Mouse (Mus musculus) mouse trophoblast stem cell (cell line): ENCODE data around the gene Prr9.

Source experiments
- in situ Hi-C, 2 experiments: fragments of 300-500 bp; cut with MseI, MboI; formaldehyde crosslinking; loops; 2 replicates in 1 of 2; 3 replicates in 1 of 2; pipeline ENCODE4 v1.15.1; 2025

Prr9 gene

DNA sequence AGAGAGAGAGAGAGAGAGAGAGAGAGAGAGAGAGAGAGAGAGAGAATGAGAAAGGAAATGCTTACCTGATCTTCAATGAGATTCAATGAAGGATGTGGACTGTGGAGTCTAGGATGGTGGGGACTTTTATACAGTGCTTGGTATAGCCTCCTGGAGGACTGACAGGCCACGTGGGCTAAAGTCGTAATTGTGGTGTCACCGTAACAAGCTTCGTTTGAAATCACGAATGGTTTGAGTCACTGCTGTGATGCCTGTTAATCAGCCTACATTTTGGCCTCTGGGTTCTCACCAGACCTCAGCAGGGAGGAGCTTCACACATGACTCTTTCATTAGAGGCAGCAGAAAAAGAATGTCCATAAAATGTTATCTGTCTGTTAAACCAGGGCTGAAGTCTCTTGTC is at the start of gene Prr9:
Gene Prr9, minus strand, starts transcription at position 101 of the 400 bp plus-strand sequence.
- in situ Hi-C loops: no loop called here

DNA sequence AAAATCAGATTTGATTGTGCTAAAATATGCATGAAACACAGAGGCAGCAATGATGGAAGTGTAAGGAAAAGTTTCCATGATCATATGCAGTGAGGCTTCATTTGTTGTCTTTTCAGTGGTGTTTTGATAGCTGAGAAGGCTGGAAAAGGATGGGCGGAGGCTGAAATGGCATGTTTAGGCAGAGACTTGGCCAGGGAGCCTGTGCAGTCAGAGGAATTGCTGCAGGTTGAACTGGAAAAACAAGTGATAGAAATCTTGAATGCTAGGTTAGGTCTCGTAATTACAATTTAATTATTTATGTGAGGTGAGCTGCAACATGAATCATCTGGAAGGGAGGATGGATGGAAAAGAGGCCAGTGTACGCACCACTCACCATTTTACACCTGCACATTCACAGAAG is 46.1 kb upstream of the Prr9 start:
- in situ Hi-C loops: loop anchor here (25.0 kb wide), 2 partner anchors 142 to 167 kb away; partner anchors contain the start of genes Sprr2b (in 1 of the 2) and Sprr2d (in 1 of the 2)

DNA sequence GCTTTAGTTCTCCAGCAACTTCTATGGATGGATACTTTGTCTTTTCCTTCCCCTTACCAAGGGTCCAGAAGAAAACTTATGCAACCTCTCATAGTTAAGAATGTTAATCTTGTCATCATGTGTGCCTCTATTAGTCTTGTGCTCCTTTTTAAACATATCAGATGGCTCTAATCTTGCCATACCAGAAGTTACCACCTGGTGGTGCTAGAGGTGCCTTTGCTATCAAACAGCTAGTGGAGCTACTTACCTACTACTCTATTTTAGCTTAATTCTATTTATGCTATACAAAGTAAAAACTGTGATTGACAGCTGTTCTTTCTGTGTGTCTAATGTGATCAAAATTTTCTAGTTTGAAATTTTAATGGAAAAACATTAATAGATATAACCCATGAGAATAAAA is 29.6 kb upstream of the Prr9 start:
- in situ Hi-C loops: loop anchor here (5.0 to 25.0 kb wide), 3 partner anchors 159 to 359 kb away; partner anchors contain the start of genes Sprr2b (in 1 of the 2) and Sprr2d (in 1 of the 2)

DNA sequence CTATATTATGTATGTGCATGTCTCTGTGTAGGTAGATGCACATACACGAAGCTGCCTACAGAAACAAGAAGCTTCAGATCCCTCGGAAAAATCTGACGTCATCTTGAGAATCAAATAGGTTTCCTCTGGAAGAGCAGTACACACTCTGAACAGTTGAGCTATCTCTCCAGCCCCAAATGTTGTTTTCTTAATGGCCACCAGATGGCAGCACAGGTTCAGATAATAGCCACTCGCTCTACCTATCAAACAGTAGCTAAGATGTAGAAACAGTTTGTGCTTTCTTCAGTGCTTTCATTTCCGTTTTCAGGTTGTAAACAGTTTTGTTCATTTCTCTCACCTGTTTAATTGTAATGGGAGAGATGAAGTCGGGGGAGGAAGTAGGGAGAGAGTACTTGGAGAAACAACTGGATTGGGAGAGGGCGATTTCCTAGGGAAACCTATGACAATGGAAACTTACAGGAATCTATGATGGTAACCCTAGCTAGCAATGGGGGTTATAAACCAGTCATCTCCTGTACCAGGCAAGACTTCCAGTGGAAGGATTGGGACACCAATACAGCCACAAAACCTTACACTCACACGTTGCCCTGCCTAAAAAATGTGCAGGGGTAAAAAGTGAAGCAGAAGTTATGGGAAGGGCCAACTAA is 27.0 kb upstream of the Prr9 start:
- in situ Hi-C loops: loop anchor here (5.0 to 25.0 kb wide), 3 partner anchors 162 to 362 kb away; partner anchors contain the start of genes Sprr2b (in 1 of the 2) and Sprr2d (in 1 of the 2)

- in situ Hi-C loops: loop anchor here in 1 of 2 experiments (25.0 kb wide), 1 partner anchor 614 kb away; the partner anchor contains the start of genes Lce1g and Lce1h
These were observed 24.2 kb upstream of the Prr9 start for GRCm38 (mm10) chr3:92147913-92148312.

DNA sequence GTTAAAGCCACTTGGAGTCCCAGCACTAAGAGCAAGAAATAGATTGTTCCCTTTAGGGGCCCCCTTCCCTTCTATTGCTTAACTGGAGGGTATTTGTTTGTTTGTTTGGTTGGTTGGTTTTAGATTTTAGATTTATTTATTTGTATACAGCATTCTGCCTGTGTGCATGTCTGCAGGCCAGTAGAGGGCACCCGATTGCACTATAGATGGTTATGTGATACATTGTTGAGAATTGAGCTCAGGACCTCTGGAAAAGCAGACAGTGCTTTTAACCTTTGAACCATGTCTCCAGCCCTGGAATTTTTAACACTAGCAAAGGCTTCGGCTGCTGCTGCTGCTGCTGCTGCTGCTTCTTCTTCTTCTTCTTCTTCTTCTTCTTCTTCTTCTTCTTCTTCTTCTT is 23.7 kb upstream of the Prr9 start:
- in situ Hi-C loops: loop anchor here in 1 of 2 experiments (25.0 kb wide), 1 partner anchor 615 kb away; the partner anchor contains the start of genes Lce1g and Lce1h

DNA sequence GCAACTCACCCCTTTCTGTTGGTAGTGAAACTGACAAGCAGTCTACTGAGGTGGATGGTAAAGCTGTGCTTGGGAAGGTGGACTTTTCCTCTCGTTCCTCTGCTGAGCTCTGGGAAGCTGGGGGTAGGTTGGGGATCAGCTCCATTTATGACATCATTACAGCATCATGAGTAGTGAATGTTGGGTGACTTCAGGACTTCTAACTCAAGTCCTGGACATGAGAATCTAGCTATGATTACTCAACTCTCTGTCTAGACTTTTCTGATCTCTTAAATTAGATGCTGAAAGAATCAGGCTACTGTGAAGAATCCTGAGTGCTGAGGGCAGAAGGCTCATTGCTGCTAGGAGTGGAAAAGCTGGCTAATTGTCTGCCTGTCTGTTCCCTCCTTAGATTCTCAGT is 18.9 kb upstream of the Prr9 start, which contains the start of gene Lelp1:
Gene Lelp1, minus strand, starts transcription at position 101 of the 400 bp plus-strand sequence.
- in situ Hi-C loops: loop anchor here in 1 of 2 experiments (25.0 kb wide), 1 partner anchor 620 kb away; the partner anchor contains the start of genes Lce1g and Lce1h

- in situ Hi-C loops: no loop called here
These were observed 2.8 kb downstream of the Prr9 start for GRCm38 (mm10) chr3:92120902-92121301.

DNA sequence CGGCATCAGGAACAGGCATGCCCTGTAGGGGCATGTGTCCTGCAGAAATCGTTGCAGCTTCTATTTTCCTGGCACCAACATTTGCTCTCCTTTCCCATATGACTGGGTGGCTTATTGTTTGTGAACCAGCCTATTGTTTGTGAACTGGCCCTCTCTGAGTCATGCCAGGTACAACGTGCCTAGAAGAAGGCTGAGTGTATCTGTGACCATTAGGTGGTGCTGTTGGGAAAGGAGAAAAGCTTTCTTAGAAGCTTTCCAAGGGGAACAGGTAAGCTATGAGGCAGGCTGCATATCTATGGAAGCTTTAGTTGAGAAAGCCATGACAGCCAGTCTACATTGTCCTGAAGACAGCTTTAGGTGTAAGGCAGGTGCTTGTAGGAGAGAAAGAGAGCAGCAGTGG is 5.8 kb downstream of the Prr9 start:
- in situ Hi-C loops: no loop called here

DNA sequence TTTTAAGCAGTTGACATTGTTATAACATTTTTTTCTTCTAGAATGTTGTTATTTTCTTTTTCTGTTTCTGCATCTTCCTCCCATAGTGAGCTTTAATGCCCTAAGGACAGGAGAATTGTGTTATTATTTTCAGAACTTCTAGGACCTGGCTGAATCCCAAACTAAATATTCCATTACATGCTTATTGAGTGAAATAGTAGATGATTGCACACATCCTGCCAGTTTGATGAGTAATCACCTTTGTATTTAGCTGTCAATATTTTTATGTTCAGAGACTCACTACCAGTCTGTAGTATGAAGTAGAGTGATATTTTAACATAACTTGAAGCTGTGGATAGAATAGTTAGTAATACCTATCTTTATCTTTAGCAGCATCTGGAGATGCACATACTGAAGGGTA is 12.2 kb downstream of the Prr9 start:
- in situ Hi-C loops: no loop called here

DNA sequence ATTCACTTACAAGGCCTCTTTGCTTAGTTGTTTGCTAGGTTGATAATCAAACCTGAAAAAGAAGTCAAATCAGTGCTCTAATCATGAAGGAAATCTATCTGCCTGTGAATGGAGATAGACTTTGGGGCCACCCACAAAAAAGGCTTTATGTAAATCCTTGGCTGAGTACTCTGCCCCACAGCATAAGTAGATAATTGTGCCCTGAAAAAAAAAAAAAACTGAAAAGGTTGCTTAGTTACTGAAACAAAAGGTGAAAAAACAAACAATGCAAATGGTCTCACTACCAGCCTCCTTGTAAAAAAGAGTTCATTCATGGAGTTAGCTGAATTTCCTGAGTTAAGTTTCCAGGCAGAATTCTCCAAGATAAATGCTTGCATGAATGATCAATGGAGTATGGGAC is 13.0 kb downstream of the Prr9 start:
- in situ Hi-C loops: no loop called here

DNA sequence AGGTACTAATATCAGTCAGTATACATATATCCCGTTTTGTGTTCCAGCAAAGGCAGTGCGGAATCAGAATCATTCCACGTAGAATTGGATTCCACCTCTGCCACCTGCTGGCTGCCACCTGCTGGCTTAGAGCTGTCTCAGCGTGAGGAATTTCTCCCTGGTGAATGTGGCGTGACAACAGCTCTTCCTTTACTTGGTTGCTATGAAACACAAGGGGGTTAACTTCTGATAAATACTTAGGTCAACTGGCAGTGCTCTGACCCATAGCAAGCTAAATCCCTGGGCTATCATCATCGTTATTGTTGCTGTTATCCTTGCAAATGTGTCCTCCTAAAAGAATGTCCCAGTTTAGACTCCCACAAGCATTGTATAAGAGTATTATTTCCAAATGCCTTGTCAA is 17.2 kb downstream of the Prr9 start:
- in situ Hi-C loops: no loop called here

DNA sequence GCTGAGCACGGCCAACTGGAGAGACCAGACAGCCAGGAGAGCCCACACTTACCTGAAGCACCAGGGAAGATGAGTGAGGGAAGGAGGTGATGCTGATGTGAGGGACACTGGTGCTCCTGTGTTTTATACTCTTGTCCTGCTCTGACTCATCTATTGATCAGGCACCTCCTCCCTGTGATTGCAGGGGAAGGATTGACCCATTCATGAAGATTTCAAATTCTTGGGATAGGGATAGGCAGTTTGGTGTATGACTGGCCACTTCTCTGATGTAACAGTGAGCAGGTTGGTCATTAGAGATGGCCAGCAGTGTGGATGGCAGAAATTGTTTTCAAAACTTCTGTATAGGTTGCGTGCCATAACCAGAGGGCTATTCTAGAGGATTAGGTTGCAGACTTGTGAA is 40.7 kb downstream of the Prr9 start, which contains the start of gene Lor:
Gene Lor, minus strand, starts transcription at position 101 of the 400 bp plus-strand sequence.
- in situ Hi-C loops: no loop called here

GRCm38 (mm10) chr3:92081285-92081931 is 42.3 kb downstream of the Prr9 start:
- in situ Hi-C loops: no loop called here

GRCm38 (mm10) chr3:92080462-92081284 is 43.1 kb downstream of the Prr9 start:
- in situ Hi-C loops: no loop called here
